Mouse (Mus musculus): Measurements from ENCODE around the gene Pgm5.

DNA sequence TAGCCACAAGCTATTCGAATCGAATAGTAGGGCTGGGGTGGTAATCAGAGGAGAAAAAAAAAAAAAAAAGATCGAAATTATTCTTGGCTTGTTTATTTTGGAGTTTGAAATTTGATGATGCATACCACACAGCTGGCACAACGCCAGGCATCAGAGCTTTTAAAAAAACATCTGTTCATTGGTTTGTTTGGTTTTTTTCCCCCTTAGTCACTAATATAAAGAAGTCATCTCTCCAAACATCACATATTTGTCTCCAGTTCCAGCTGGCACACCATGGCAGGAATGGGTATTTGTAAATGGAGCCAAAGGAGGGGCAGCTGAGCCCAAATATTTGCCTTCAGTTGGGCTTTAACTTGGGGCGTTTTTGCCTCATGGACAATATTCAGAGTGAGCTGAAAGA, 131.0 kb downstream of the Pgm5 start:
- no peak for TF ChIP-seq POLR2A (IDR thresholded peaks at IDR 0.05; ENCODE audit: control insufficient read depth in 1 of 2, insufficient read depth in 1 of 2, low read depth in 1 of 2, low read length in 2 of 2, poor library complexity in 1 of 2)
- no peak for TF ChIP-seq CTCF (IDR thresholded peaks at IDR 0.05 in 2 of 3, conservative IDR thresholded peaks at IDR 0.05 in 1 of 3; ENCODE audit: control insufficient read depth in 1 of 3, insufficient read depth in 1 of 3, low read depth in 2 of 3, low read length in 3 of 3, poor library complexity in 1 of 3, severe bottlenecking in 1 of 3)
- no peak for TF ChIP-seq RAD21 (IDR thresholded peaks at IDR 0.05; ENCODE audit: low read depth, low read length)
- no peak for TF ChIP-seq ZC3H11A (IDR thresholded peaks at IDR 0.05; ENCODE audit: low read depth, low read length)
- TF ChIP-seq POLR2AphosphoS5 (IDR thresholded peaks at IDR 0.05; ENCODE audit: borderline replicate concordance, low read depth, low read length): no peak
- TF ChIP-seq CHD1 (IDR thresholded peaks at IDR 0.05; ENCODE audit: low read depth, low read length): no peak
- TF ChIP-seq TAL1 (IDR thresholded peaks at IDR 0.05; ENCODE audit: low read length): no peak
- TF ChIP-seq ELF1 (IDR thresholded peaks at IDR 0.05; ENCODE audit: low read depth, low read length): no peak
- no peak for TF ChIP-seq CHD2 (IDR thresholded peaks at IDR 0.05; ENCODE audit: low read length)
- no peak for TF ChIP-seq KAT2A (conservative IDR thresholded peaks at IDR 0.05; ENCODE audit: low read depth, low read length)

Data from MEL (cell line).